Mouse (Mus musculus): Measurements from ENCODE around the gene Gm10318.

DNA sequence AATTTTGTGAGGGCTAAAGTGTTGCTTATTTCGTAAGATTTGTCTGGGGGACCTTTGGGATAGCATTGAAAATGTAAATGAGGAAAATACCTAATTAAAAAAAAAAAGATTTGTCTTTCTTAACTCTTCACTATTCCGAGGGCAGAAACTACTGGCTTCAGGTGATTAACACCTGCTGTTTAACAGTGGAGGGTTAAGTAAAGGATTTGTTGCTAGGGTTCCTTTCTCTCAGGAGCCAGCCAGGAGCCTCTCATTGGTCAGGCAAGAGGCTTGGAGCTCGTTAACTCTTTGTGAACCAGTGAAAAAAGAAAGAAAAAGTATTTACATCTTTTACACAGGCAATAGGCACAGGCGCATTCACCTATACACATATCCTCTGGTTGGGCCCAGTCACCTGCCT, 33.5 kb upstream of the Gm10318 start:
- no peak for TF ChIP-seq TCF3 (IDR thresholded peaks at IDR 0.05; ENCODE audit: insufficient read length, low read depth)
- TF ChIP-seq POLR2A (IDR thresholded peaks at IDR 0.05; ENCODE audit: insufficient read length, low read depth) = no peak
- TF ChIP-seq MYOG (IDR thresholded peaks at IDR 0.05; ENCODE audit: control insufficient read depth in 1 of 3, insufficient read depth in 1 of 3, insufficient read length in 2 of 3, low read depth in 2 of 3) = no peak
